Mouse (Mus musculus): ENCODE data around the gene Rwdd4a. TPM values are rescaled to one million over a fixed set of nuclear protein-coding genes. Genes with fewer than 3 reads are reported as not detected.

Gene Rwdd4a
- total and polyA plus RNA-seq, 3 experiments = 31.5 to 55.5 (median 54.4) TPM

DNA sequence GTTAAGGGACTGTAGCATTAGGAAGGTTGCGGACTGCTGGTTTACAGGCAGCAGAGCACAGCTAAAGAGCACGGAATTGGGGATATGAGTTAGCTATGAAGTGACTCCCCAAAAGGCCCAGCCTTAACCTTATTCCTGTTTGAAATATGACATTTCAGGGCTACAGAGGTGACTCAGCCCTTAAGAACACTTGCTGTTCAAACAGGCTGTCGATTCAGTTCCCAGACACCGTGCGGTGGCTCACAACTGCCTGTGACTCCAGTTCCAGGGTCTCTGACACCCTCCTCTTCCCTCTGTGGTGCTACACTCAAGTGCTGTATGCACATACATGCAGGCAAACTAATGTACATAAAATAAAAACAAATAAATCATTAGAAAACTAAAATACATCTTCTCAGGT is 55.2 kb downstream of the Rwdd4a start:
- peak; percentile 57 for DNase-seq

GRCm38 (mm10) chr8:47590400-47590799 is 56.9 kb downstream of the Rwdd4a start:
- DNase-seq = no peak

GRCm38 (mm10) chr8:47600664-47601063 is 67.2 kb downstream of the Rwdd4a start:
- DNase-seq = peak; percentile 25

Small RNA genes lying within 50 kb of the gene (microRNA-seq; reads per million reads assigned to microRNA genes)
- 0 reads per million in 2 experiments for gene Gm27409

Other genes starting within 250 kb of the Rwdd4a start
- 10 to 100 TPM in 1 of 2 experiments, 1 to 10 TPM in 1; 9.6 to 12.4 TPM for gene Stox2, start 87.3 kb upstream of the Rwdd4a start, total RNA-seq (2021)
- gene Stox2, start 87.3 kb upstream of the Rwdd4a start, polyA plus RNA-seq (2012; rRNA removed) = 2.5 and 3.6 TPM in 2 replicates
- gene Trappc11, start 194 bp upstream of the Rwdd4a start, total RNA-seq (2021) = 10 to 100 TPM; 36.5 to 37.0 TPM
- gene Trappc11, start 194 bp upstream of the Rwdd4a start, polyA plus RNA-seq (2012; rRNA removed) = 12.9 and 16.1 TPM in 2 replicates
- gene Ing2, start 141.9 kb downstream of the Rwdd4a start, total RNA-seq (2021) = 10 to 100 TPM; 20.0 to 24.9 TPM
- 1.7 and 1.9 TPM in 2 replicates for gene Ing2, start 141.9 kb downstream of the Rwdd4a start, polyA plus RNA-seq (2012; rRNA removed)
- 10 to 100 TPM; 11.0 to 12.9 TPM for gene Cdkn2aip, start 180.3 kb downstream of the Rwdd4a start, total RNA-seq (2021)
- 26.0 and 38.1 TPM in 2 replicates for gene Cdkn2aip, start 180.3 kb downstream of the Rwdd4a start, polyA plus RNA-seq (2012; rRNA removed)

Data from adrenal gland, adult 2 months (tissue).